Mouse (Mus musculus) cerebral cortex, adult 2 months (tissue): ENCODE data around the gene Cmtm5.

Experiments used
- WGBS: fragments of 180-500 bp; shearing (Covaris S2); methylation state at CpG from one replicate; pipeline ENCODE4 v1.1.7; 2018; 5-methylcytosine and 5-hydroxymethylcytosine counted together

Cmtm5 gene

GRCm38 (mm10) chr14:54935904-54936830, at the start of gene Cmtm5:
Cmtm5 (plus strand) TSS chr14:54936261.
- WGBS, result 55% methylated on average over 8 of the region's 8 CpGs

- 91% methylated on average over 3 of the region's 3 CpGs for WGBS
Measured at GRCm38 (mm10) chr14:54892200-54892599, 43.9 kb upstream of the Cmtm5 start, which contains the start of gene Pabpn1. Pabpn1 (plus strand) TSS chr14:54892500.

GRCm38 (mm10) chr14:54893651-54894181, 42.3 kb upstream of the Cmtm5 start:
- WGBS, result under 1% methylated on average over 38 of the region's 38 CpGs

- WGBS, result under 1% methylated on average over 51 of the region's 54 CpGs
Measured at GRCm38 (mm10) chr14:54894296-54895151, 41.5 kb upstream of the Cmtm5 start.

GRCm38 (mm10) chr14:54897445-54897844, 38.6 kb upstream of the Cmtm5 start:
- WGBS, result 46% methylated on average over 2 of the region's 2 CpGs

- under 1% methylated on average over 3 of the region's 3 CpGs for WGBS
Measured at GRCm38 (mm10) chr14:54900383-54900782, 35.7 kb upstream of the Cmtm5 start.

- WGBS, result 78% methylated on average over 4 of the region's 4 CpGs
Measured at GRCm38 (mm10) chr14:54903641-54904040, 32.4 kb upstream of the Cmtm5 start.

- WGBS, result 70% methylated on average over 7 of the region's 7 CpGs
Measured at GRCm38 (mm10) chr14:54908682-54909081, 27.4 kb upstream of the Cmtm5 start.

- 2% methylated on average over 69 of the region's 69 CpGs for WGBS
Measured at GRCm38 (mm10) chr14:54912109-54912850, 23.8 kb upstream of the Cmtm5 start.

GRCm38 (mm10) chr14:54912886-54913285, 23.2 kb upstream of the Cmtm5 start, which contains the start of gene Slc22a17:
Slc22a17 (minus strand) TSS chr14:54913132.
- WGBS, result under 1% methylated on average over 28 of the region's 28 CpGs

- WGBS, result 11% methylated on average over 10 of the region's 10 CpGs
Measured at GRCm38 (mm10) chr14:54913343-54913742, 22.7 kb upstream of the Cmtm5 start.

- 88% methylated on average over 16 of the region's 16 CpGs for WGBS
Measured at GRCm38 (mm10) chr14:54920076-54920685, 15.9 kb upstream of the Cmtm5 start.

GRCm38 (mm10) chr14:54924641-54925348, 11.3 kb upstream of the Cmtm5 start:
- WGBS, result 75% methylated on average over 7 of the region's 7 CpGs

GRCm38 (mm10) chr14:54925349-54926342, 10.4 kb upstream of the Cmtm5 start, which contains the start of gene Efs:
Efs (minus strand) TSS chr14:54926126.
- WGBS, result 12% methylated on average over 57 of the region's 57 CpGs

GRCm38 (mm10) chr14:54926401-54927158, 9.5 kb upstream of the Cmtm5 start:
- WGBS, result 4% methylated on average over 54 of the region's 58 CpGs

- 60% methylated on average over 7 of the region's 7 CpGs for WGBS
Measured at GRCm38 (mm10) chr14:54927296-54927695, 8.8 kb upstream of the Cmtm5 start.

- WGBS, result 54% methylated on average over 5 of the region's 5 CpGs
Measured at GRCm38 (mm10) chr14:54929801-54930200, 6.3 kb upstream of the Cmtm5 start.

- 17% methylated on average over 2 of the region's 2 CpGs for WGBS
Measured at GRCm38 (mm10) chr14:54930431-54930830, 5.6 kb upstream of the Cmtm5 start.
